Mouse (Mus musculus) midbrain, embryonic 10.5 days (tissue): ENCODE results near the gene Rhob. TPM values are rescaled to one million over a fixed set of nuclear protein-coding genes. Genes with fewer than 3 reads are reported as not detected.

Experiments
- DNase-seq: peaks from one replicate; pipeline ENCODE4 v3.0.0-alpha.2; 2017; ENCODE audit warnings: low spot score
- H3K27ac ChIP-seq: fragments of 300-500 bp; sonication (generic); replicated peaks from 2 replicates; pipeline ENCODE4 v1.5.1; 2016; ENCODE audit warnings: mild to moderate bottlenecking
- H3K27me3 ChIP-seq: fragments of 300-500 bp; sonication (generic); 2 replicates; pipeline ENCODE4 v1.6.1; 2016; ENCODE audit warnings: low read depth, mild to moderate bottlenecking; ENCODE audit not compliant: poor library complexity, severe bottlenecking
- H3K36me3 ChIP-seq: fragments of 300-500 bp; sonication (generic); 2 replicates; pipeline ENCODE4 v1.6.1; 2016; ENCODE audit warnings: mild to moderate bottlenecking, moderate library complexity
- H3K4me1 ChIP-seq: fragments of 300-500 bp; sonication (generic); 2 replicates; pipeline ENCODE4 v1.6.1; 2016
- H3K4me3 ChIP-seq: fragments of 300-500 bp; sonication (generic); 2 replicates; pipeline ENCODE4 v1.5.1; 2016; ENCODE audit warnings: mild to moderate bottlenecking, moderate library complexity
- H3K9me3 ChIP-seq: fragments of 300-500 bp; sonication (generic); replicated peaks from 2 replicates; pipeline ENCODE4 v1.6.1; 2016; ENCODE audit warnings: mild to moderate bottlenecking
- WGBS: fragments of 180-500 bp; shearing (Covaris S2); methylation state at CpG from one replicate; pipeline ENCODE4 v1.1.7; 2016; 5-methylcytosine and 5-hydroxymethylcytosine counted together
- polyA plus RNA-seq: library from polyadenylated mRNA; unstranded; fragments of >200 nt; fragmentation: Nextera tagmentation; extraction: Ambion mirVana; gene quantifications from 2 replicates; pipeline ENCODE4 v1.2.1, GENCODE M21; 2016

Rhob gene
- polyA plus RNA-seq, 1 experiment from 2014 or later: 30.1 TPM

DNA sequence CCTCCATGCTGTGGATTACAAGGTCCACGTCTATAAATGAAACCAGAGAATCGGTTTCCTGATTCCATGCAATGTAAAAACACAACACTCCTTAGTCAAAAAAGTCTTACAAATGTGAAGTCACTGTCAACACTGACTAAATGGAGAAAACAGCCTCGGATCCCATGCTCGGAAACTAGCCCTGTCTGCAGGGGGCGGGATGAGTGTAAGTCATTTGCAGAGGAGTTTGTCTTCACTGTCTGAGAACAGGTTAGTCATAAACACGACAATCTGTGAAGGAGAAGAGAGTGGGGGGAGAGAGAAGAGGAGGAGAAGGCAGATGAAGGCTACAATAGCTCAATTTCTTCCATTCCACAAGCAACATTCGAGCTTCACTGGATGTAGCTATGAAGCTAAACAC is 14.6 kb downstream of the Rhob start:
- H3K36me3 ChIP-seq: no peaks in the 10 kb centered on the region

DNA sequence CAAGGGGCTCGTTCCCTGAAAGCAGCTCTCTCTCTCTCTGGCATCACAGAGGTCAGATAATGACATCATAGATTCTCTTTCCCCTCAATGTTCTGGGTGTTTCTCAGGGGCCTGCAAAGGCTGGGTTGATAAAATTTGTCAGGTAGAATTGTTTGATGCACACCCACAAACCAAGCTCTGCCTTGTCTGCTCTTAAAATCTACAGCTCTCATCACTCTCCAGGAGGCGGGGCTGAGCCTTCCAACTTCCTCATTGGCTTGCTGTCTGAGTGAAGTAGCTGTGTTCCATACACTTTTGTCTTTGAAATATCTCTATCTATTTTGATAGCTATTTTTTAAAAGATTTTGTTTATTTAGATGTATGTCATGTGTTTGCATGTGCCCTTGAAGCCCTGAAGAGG is 17.6 kb downstream of the Rhob start:
- Histone ChIP-seq H3K4me1 (peaks cover 4% of the 10 kb centered on the region; the same call in 1 of the 2 replicates), H3K27ac (no peak overlapping the region), H3K9me3 (no peaks in the 10 kb centered on the region), H3K36me3 (no peaks in the 10 kb centered on the region), H3K4me3 (no peak overlapping the region), H3K27me3 (no peaks in the 10 kb centered on the region)
- no peak for DNase-seq
- WGBS: 69% methylated on average over 2 of the region's 2 CpGs

More for the DNA sequence above, 14.6 kb downstream of the Rhob start:
- WGBS: 84% methylated on average over 7 of the region's 7 CpGs
- no peaks in the 10 kb centered on the region for H3K9me3 ChIP-seq
- H3K27ac ChIP-seq: no peak overlapping the region
- peaks cover 20% of the 10 kb centered on the region for H3K4me1 ChIP-seq
- no peak overlapping the region for H3K4me3 ChIP-seq
- H3K27me3 ChIP-seq: no peaks in the 10 kb centered on the region
- DNase-seq: no peak

DNA sequence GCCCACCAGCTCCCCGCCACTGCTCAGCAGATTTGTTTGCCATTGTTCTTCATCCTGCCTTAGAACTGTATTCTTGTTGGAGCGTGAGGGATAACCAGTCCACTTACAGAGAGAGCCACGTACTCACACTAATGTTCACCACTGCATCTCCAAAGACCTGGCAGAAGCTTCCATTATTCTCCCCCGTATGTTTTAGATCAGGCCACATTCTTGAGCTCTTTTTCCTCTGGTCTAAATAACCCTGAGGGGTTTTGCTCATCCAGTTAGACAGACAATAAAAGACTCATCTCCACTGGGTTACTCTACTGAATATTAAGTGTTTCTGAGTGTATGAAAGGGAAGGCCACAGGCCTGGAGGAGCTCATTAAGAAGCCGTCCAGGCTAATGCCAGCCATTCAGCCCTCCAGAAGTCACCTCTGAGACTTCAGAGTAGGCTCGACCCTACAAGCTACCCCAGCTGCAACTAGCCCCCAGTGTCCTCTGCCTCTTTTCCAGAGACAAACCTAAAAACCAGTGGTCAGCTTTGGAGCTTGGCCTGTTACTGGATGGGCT is 24.9 kb downstream of the Rhob start:
- Histone ChIP-seq H3K27me3 (no peaks in the 10 kb centered on the region), H3K36me3 (no peaks in the 10 kb centered on the region), H3K27ac (peak overlapping the region; percentile 34; the same call in 1 of the 2 replicates), H3K4me1 (peaks cover 14% of the 10 kb centered on the region), H3K4me3 (no peak overlapping the region), H3K9me3 (no peaks in the 10 kb centered on the region)
- 66% methylated on average over 6 of the region's 6 CpGs for WGBS
- DNase-seq: no peak

DNA sequence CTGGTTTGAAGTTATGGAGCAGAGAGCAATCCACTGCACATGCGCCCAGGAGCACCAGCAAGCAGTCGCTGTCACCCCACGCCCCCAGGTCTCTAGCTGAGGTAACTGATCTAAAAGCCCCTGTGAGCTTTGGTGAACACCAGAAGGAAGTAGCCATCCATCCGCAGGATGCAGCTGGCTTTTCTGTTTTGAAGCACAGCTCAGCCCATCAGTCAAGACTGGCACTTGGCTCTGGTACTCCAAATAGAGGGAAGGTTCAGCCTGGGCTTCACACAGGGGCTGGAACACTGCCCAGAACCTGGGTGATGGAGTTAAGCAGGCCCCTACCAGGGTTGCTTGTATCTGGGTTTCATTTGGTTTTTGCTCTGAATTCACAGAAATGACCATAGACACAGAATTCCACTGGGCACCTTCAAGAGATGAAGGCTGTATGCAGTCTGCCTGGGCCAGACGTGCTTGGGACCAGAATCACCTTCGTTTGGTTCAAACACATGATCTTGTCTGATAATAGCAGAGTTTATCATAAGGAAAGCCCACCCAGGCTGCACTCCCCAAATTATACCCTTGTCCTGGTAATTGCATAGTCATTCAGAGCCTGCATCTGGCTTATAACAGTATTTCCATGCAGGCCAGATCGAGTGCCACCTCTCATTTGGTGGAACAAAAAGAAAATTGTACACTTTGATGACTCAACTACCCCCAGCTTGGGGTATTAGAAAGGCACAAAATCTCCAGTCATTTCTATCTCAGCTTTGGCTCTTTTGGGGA is 27.0 kb downstream of the Rhob start:
- no peak for DNase-seq
- H3K36me3 ChIP-seq: no peaks in the 10 kb centered on the region
- no peaks in the 10 kb centered on the region for H3K9me3 ChIP-seq
- peaks cover 14% of the 10 kb centered on the region for H3K4me1 ChIP-seq
- no peak overlapping the region for H3K27ac ChIP-seq
- H3K4me3 ChIP-seq: no peak overlapping the region
- H3K27me3 ChIP-seq: no peaks in the 10 kb centered on the region
- 88% methylated on average over 7 of the region's 7 CpGs for whole genome bisulfite sequencing

DNA sequence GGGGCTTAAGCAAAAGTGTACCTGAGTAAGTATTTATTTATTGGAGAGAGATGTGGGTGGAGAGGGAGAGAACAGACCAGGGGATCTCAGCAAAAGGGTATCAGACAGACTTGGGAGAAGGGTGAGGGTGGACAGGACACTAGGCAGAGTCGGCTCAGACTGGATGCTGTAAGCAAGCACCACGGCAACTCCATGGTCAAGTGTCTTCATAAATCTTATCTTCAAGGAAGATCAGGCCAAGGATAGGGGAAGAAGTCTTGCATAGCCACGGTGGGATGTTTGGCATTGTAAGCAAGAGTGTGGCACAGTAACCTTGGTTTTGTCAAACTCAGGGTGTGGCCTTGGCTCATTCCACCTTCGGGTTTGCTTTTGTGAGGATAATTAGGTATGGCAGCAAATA is 27.8 kb downstream of the Rhob start:
- 87% methylated on average over 4 of the region's 4 CpGs for WGBS
- no peak overlapping the region for H3K27ac ChIP-seq

DNA sequence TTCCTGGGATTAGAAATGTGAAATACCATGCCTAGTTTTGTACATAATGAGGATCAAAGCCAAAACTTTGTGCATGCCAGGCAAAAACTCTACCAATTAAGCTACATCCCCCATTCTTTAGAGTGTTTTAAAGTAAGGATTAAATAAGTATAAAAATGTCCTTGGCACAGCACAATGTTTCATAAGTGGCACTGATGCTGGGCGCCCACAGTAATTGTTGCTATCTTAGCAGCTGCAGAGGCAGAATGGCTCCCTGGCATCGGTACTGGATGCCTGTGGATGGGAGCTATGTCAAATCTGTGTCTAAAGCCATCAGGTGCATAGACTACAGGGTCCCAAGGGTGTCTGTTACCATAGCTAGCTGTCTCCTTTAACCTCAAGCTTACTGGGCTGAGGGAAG is 28.8 kb downstream of the Rhob start:
- WGBS: 90% methylated on average over 2 of the region's 2 CpGs
- DNase-seq: no peak
- Histone ChIP-seq H3K27me3 (peaks cover 7% of the 10 kb centered on the region; the same call in 1 of the 2 replicates), H3K4me1 (peaks cover 22% of the 10 kb centered on the region), H3K4me3 (no peak overlapping the region), H3K9me3 (no peaks in the 10 kb centered on the region), H3K36me3 (no peaks in the 10 kb centered on the region), H3K27ac (no peak overlapping the region)

More for the DNA sequence above, 27.8 kb downstream of the Rhob start:
- no peak for DNase-seq
- no peak overlapping the region for H3K4me3 ChIP-seq
- H3K4me1 ChIP-seq: peaks cover 21% of the 10 kb centered on the region
- H3K9me3 ChIP-seq: no peaks in the 10 kb centered on the region
- H3K27me3 ChIP-seq: no peaks in the 10 kb centered on the region
- no peaks in the 10 kb centered on the region for H3K36me3 ChIP-seq

DNA sequence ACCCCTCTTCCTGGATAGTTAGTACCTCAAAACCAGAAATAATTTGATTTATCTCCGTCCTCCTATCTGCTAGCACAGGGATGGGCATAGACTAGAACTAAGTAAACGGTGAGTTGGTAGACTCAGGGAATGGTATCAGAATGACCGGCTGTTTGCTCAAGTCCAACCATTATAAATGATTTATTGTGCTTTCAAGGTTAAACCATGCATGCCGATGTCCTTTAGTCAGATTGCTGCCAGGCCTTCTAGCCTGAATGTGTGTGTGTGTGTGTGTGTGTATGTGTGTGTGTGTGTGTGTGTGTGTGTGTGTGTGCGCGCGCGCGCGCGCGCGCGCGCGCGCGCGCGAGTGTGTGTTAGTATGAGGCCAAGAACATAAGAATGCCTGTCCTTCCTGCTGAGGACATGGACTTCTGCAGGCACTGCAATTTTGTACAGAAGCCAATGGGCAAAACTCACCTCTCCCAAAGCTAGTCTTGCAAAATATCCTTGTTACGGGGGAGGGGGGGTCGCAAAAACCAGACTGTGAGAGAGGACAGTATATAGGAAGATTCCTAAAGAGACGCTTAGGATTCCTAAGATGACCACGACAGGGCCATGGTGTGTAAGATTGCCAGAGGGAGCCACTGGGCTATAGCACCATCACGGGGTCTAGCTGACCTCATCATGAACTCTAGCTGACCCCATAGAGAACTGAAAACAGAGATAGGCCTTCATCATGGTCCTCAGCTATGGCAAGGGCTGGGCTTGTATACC is 29.9 kb downstream of the Rhob start:
- no peak overlapping the region for H3K27ac ChIP-seq
- no peak overlapping the region for H3K4me3 ChIP-seq
- H3K9me3 ChIP-seq: no peaks in the 10 kb centered on the region
- no peak for DNase-seq
- no peaks in the 10 kb centered on the region for H3K36me3 ChIP-seq
- peaks cover 14% of the 10 kb centered on the region for H3K4me1 ChIP-seq
- 96% methylated on average over 25 of the region's 25 CpGs for WGBS
- H3K27me3 ChIP-seq: peaks cover 14% of the 10 kb centered on the region; the same call in 1 of the 2 replicates

DNA sequence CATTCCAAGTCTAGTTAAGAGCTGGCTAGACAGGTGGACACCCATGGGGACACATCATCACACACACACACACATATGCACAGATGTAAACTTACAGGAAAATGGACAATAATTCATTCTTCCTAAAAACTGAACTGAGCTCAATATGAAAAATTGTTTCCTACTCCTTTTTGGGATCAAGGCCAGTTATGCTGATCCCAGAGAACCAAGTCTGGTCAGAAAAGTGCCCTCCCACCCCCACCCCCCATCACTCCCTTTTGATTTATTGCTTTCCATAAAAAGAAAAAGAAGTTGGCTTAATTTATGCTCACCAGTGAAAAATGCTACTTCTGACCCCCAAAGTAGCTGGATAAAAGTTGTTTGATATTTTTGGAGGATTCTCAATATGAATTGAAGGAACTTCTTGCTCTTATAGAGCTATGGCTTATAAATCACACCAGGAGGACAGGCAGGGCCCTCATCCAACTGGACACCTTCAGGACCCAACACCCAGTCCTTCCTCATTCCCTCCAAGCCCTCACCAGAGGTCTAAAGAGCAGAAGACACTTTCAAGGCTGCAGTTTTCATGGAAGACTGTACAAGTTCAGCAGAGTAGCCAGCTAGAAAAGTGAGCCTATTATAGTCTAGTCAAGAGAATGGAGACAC is 31.5 kb downstream of the Rhob start:
- H3K4me3 ChIP-seq: no peak overlapping the region
- H3K4me1 ChIP-seq: peaks cover 12% of the 10 kb centered on the region
- no peaks in the 10 kb centered on the region for H3K36me3 ChIP-seq
- no peak overlapping the region for H3K27ac ChIP-seq
- no peaks in the 10 kb centered on the region for H3K9me3 ChIP-seq
- no peak for DNase-seq
- H3K27me3 ChIP-seq: peaks cover 14% of the 10 kb centered on the region; the same call in 1 of the 2 replicates

DNA sequence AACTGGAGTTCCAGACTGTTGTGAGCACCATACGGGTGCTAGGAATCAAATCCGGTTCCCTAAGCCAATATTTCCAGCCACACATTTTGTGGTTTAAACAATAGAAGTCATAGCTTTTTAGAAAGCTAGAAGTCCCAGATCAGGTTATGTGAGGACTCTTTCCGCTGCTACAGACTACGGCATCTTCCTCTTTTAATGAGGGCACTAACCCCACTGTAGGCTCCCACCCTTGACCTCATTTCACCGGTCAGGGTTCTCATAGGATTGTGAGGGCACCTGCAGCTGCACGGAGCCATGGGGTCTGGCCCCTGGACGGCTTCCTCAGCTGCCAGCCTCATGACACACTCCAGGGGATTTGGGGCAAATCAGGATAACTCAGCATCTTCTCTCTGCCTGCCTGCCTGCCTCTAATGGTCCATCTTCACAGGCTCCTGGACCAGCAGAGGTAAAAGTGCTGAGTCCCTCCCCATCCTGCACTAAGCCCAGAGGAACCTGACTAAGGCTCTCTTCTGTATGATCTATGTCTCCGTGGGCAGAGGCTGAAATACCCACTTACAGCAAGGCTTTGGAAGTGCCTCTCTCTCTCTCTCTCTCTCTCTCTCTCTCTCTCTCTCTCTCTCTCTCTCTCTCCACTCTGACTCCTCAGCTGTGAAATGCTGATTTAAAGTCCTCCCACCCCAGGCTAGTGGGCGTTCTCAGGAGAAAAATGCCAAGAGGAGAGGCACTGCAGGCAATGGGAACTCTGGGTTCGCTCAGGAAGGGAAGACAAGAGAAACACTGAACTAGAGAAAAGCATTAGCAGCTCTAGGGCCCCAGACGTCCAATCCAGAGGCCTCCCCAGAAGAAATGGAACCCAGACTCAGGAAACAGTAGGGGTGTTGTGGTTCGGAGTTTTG is 32.5 kb downstream of the Rhob start:
- 71% methylated on average over 12 of the region's 12 CpGs for WGBS
- no peaks in the 10 kb centered on the region for H3K36me3 ChIP-seq
- no peak overlapping the region for H3K4me3 ChIP-seq
- peaks cover 14% of the 10 kb centered on the region; the same call in 1 of the 2 replicates for H3K27me3 ChIP-seq
- peaks cover 16% of the 10 kb centered on the region for H3K4me1 ChIP-seq
- no peak for DNase-seq
- H3K27ac ChIP-seq: no peak overlapping the region
- no peaks in the 10 kb centered on the region for H3K9me3 ChIP-seq

DNA sequence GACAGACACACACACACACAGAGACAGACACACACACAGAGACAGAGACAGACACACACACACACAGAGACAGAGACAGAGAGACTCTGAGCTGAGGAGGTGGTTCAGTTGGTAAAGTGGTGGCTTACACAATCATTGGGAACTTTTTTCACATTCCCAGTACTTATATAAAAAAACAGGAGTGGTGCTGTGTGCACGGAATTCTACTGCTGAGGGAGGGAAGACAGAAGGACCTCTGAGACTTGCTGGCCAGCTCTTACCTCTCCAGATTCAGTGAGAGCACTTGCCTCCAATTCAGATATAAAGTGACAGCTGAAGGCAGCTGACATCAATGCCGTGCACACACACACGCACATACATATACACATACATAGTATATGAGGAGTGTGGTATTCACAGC is 34.1 kb downstream of the Rhob start:
- H3K36me3 ChIP-seq: no peaks in the 10 kb centered on the region
- H3K27ac ChIP-seq: no peak overlapping the region
- H3K4me3 ChIP-seq: no peak overlapping the region
- peaks cover 14% of the 10 kb centered on the region; the same call in 1 of the 2 replicates for H3K27me3 ChIP-seq
- WGBS: 95% methylated on average over 3 of the region's 3 CpGs
- DNase-seq: no peak
- H3K4me1 ChIP-seq: peaks cover 16% of the 10 kb centered on the region
- H3K9me3 ChIP-seq: no peaks in the 10 kb centered on the region

DNA sequence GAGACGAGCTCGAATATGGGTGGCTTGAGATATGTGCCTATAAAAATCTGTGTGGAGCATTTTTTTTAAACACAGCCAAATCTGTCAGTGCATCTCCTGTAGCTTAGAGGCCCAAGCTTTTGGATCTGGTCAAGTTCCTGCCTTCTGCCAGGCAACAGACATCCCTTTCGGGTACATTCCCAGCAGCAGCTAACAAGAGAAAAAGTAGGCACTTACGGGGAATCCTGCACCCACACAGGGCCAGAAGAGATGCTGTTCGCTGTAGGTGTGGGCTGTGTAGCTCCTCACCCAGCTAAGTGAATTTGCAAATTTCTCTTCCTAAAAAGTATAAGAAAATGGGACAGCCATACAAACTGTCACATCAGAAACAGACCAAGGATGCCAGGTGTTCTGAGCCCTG is 34.8 kb downstream of the Rhob start:
- Histone ChIP-seq H3K27me3 (peaks cover 14% of the 10 kb centered on the region; the same call in 1 of the 2 replicates), H3K4me1 (peaks cover 16% of the 10 kb centered on the region), H3K27ac (no peak overlapping the region), H3K36me3 (no peaks in the 10 kb centered on the region), H3K4me3 (no peak overlapping the region), H3K9me3 (no peaks in the 10 kb centered on the region)
- DNase-seq: no peak
- 87% methylated on average over 5 of the region's 5 CpGs for WGBS
